Mouse (Mus musculus) kidney, adult 11 months (tissue): ENCODE measurements around the gene Ntn4.

Source experiments
- DNase-seq: peaks from one replicate; pipeline ENCODE4 v3.0.0; 2022

Ntn4 gene

GRCm38 (mm10) chr10:93640521-93640952 lies at the start of gene Ntn4:
Gene Ntn4, plus strand, starts transcription at chr10:93640681.
- DNase-seq = peak; percentile 52

DNA sequence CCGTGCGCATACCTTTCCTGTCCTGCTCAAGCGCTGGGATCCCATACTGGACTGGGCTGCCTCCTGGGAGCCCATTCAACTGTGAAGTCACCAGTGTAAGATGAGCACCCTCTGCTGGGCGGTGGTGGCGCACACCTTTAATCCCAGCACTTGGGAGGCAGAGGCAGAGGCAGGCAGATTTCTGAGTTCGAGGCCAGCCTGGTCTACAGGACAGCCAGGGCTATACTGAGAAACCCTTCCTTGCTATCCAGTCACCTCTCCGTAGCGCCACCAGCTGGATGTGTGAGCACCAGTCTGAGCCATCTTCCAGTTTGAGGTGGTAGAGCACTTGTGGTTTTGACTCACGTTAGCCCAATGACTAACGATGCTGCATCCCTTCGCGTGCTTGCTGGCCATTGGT lies 48.0 kb upstream of the Ntn4 start:
- peak; percentile 30 for DNase-seq

DNA sequence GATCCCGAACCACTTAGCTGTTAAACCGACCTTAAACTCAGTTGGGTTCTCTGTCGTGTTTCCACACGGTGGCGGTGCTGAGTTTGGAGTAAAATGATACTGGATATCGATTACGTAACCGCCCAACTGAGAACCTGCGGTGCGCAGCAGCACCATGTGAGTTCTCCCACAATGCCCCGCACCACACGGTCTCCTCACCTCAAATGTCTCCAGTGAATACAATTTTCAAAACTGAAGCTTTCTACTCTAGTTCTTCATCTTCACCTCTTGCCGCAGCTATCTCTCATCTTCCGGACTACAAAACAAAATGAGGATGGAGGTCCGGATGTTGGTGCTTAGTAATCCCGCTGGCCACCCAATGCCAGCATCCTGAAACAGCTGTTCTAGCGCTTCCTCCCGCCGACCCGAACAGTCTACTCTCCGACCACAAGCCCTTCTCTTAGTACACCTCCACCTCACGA lies 46.4 kb upstream of the Ntn4 start:
- peak; percentile 79 for DNase-seq

DNA sequence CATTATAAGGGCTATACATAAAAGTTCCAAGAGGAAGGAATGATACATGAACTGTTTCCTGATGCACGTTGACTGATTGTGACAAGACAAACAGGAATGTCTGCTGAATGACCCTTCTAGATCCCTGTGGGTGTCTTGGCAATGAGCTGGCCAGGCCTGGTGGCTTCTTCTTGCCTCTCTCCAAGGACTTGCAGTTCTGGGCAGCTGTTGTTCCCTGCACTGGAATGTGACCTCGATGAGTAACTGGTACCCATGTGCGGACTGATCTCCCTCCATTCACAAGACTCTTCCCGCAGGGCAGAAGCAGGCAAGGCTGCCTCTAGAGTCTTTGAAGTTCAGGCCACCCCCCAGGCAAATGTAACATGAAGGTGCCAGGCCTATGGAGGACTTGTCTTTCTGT lies 44.6 kb upstream of the Ntn4 start:
- no peak for DNase-seq

DNA sequence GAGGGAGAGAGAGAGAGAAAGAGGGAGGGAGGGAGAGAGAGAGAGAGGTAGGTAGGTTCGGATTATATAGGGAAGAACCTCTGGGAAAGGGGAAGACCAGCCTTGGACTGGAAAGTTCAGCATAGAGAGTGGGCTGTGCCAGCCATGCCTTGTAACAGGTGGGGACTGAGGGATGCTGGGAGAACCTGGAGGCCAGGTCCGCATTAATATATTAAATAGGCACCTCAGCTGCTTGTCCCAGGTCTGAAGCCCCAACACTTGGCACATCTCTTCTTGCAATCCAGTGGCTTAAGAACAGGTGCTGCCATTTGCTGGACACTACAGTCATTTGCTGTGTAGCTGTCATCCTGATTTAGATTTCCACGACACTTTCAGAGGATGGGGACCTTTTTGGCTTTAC lies 43.8 kb upstream of the Ntn4 start:
- DNase-seq = no peak

GRCm38 (mm10) chr10:93602309-93602708 lies 38.2 kb upstream of the Ntn4 start:
- no peak for DNase-seq

DNA sequence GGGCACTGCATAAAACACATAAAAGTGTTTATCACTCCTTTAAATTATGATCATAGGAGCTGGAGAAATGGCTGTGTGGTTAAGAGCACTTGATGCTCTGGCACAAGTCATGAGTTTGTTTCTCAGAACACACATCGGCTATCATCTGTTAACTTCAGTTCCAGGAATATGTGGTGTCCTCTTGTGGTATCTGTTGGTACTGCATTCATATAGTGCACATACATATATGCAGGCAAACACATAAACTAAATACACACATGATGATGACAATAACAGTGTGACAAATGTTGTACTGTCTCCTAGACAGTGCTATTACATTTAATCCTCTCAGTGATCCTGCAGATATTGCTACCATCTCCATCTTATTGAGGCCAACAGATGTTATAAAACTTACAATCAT lies 37.2 kb upstream of the Ntn4 start:
- no peak for DNase-seq

DNA sequence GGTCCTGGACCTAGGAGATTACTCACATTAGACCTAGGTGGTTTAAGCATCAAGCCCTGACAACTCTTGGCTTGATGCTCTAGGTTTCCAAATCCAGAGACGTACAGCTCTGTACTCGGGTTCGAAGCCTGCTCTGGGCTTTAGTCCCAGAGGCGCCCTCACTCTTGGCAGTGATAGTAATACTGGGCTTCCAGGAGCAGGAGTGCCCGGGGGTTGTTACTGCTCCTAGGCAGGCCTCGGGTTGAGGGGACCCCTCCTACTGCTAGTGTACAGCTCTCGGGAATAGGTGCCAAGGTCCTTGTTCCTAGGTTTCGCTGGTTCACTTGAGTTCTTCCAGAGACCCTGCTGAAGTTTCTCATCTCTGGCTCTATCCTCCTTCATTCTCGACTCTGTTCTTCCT lies 34.2 kb upstream of the Ntn4 start:
- no peak for DNase-seq

GRCm38 (mm10) chr10:93608051-93608450 lies 32.4 kb upstream of the Ntn4 start:
- DNase-seq = no peak

- no peak for DNase-seq
Measured at GRCm38 (mm10) chr10:93609236-93609635, 31.2 kb upstream of the Ntn4 start.

GRCm38 (mm10) chr10:93610896-93611295 lies 29.6 kb upstream of the Ntn4 start:
- no peak for DNase-seq

DNA sequence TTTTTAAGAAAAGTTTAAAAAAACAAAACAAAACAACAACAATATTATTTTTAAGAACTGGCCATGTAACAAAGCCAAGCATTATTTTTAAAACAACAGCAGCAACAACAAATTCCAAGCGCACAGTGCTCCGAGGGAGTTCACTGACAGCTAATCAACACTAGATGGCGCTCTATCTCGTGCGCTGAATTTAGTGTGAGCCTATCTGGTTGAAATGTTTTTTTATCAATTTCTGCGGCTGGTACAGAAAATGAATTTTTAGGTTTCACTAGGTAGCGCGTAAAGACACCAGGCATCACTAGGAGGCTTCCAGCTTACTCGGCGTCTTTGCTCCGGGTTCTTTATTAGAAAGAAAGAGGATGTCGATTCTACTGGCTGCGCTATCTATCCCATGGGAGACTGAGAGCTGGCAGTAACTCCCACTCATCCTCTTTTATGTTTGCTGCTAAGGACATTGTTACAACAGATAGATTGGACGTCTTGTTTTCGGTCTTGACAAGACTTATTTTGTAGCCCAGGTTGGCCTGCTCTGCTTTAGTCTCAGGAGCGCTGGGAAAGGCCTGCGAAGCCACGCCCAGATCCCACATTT lies 29.0 kb upstream of the Ntn4 start:
- DNase-seq = no peak

DNA sequence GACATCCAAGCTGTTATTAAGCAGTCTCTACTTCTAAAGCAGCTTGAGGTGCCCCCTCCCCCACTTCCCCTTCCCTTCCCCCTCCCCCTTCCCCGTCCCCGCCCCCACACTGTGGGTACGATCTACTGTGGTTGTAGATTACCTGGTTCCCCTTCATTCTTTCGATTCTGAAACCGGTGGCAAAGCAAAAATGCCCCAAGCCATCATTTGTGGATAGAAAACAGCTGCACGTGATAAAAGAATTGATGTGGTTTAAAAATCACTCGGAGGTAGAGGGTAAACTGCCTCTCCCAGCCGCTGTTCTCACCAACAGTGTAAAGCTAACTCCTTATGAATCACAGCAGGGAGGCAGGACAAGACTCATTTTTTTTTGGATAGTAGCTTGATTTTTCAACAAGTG lies 25.6 kb upstream of the Ntn4 start:
- DNase-seq = no peak

- no peak for DNase-seq
Measured at GRCm38 (mm10) chr10:93620438-93621179, 19.9 kb upstream of the Ntn4 start.

- DNase-seq = peak; percentile 90
Measured at GRCm38 (mm10) chr10:93623725-93624124, 16.8 kb upstream of the Ntn4 start.

DNA sequence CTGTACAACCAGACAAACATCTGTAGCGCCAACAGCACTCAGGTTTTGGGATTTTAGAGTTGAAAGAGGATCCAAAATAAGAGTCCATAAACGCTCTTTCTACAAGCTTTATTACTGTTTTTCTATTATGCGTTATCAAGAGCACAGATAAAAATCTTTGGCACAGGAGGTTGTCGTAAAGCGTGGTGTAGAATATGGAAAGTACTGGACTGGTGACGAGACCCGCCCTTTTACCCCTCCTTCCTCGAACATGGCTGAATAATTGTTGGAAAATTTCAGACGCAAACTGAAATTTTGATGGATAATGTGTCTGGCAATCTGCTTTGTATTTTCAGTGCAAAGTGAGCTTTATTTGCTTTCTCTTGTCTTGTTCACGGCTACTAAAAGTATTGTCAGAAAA lies 16.3 kb upstream of the Ntn4 start:
- DNase-seq = no peak

GRCm38 (mm10) chr10:93630310-93630709 lies 10.2 kb upstream of the Ntn4 start:
- DNase-seq = no peak

DNA sequence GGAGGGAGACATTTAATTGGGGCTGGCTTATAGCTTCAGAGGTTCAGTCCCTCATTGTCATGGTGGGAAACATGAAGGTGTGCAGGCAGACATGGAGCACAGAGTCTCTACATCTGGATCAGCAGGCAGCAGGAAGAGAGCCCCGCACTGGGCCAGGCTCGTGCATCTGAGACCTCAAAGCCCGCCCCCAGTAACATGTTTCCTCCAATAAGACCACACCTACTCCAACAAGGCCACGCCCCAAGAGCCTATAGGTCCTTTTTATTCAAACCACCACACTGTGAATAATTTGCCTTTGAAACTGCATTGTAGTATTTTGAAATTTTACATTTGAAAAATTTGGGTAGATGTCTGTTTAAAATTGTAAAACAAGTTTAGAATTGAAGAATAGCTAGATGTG lies 8.4 kb upstream of the Ntn4 start:
- no peak for DNase-seq

- no peak for DNase-seq
Measured at GRCm38 (mm10) chr10:93633563-93633962, 6.9 kb upstream of the Ntn4 start.

DNA sequence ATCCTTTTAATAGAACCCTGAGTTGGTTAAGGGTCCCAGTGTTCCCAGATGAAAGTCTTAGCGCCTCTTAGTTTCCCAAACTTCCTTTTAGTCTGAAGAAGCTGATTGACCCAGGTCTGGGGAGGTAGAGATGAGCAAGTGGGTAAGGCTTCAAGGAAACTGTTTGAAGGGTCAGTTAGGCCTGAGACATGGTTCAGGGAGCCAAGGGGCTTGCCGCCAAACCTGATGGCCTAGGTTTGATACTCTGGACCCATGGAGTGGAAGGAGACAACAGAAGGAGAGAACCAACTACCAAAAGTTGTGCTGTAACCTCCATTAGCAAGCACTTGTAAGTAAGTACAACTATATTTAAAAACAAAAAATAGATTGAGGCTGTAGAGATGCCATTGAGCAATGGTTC lies 6.5 kb upstream of the Ntn4 start:
- no peak for DNase-seq

GRCm38 (mm10) chr10:93635941-93636340 lies 4.5 kb upstream of the Ntn4 start:
- DNase-seq = no peak

DNA sequence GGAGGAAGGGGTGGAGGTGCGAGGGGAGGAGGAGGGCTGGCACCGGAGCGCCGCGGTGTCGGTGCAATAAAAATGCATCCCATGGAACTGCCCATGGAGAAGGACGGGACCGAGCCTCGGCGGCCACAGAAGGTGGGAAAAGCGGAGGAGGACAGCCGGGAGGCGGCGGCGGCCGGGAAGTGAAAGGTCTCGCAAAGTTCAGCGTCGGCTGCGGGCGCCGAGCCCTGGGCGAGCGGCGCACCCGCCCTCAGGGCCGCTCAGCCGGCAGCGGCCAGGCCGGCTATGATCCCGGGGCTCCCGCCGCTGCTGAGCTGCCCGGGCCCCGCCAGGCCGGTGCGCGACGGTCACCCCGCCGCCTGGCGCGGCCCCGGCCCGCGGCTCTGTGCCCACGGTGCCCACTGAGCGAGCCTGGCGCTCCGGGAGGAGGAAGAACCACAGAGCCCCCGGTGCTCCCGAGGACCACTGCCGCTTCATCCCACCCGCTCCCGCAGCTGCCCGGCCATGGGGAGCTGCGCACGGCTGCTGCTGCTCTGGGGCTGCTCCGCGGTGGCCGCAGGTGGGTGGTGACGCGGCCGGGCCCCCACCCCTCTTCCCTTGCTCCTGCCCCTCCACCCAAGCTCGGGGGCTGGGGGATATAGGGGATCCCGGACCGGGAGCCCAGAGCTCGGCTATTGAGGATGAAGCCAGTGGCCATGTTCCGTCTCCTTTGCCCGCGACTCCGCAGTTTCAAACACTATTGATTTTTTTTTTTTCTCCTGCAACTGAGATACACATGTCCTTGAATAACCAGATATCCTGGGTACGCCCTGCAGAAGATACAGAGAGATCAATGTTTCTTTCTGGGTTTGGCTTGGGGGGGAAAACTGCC lies 706 bp downstream of the Ntn4 start:
- peak; percentile 28 for DNase-seq

DNA sequence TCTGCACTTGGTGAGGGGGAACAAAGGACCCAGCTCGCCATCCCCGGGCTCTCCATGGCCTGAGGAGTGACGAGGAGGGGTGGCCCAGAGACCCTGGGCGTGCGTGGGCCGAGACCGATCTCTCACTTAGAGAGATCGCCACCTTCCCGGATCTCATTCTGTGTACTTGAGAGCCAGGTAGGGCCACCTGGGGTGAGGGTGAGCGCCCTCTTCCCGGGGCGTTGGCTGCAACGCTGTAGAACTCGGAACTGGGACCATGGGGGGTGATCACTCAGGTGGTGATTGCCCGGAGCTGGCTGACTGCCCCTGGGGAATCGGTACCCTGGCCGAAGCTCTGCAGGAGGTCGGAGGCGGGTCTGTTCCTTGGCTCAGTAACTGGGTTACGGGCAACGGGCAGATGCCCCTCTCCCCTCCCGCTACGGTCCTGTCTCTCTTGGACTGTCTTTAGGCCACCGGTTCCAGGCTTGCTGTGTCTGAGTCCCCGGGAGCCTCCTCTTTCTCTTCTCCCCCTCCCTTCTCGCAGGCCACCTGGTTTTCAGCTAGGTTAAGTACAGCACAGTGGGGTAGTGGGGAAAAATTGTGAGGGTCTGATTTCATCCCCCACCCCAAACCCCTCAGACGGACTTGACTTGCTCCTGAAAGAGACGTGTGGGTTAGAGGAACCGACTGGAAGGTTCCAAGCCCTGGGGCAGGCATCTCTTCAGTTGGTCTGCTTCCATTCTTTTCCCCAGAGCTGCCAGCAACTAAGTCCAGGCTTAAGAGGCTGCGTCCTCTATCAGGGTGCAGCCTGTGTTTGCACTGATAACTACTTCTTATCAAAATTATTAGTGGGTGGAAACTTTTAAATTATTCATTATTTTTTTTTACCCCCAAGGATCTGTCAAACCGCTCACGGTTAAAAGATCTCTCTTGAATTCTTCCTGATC lies 1.6 kb downstream of the Ntn4 start:
- peak; percentile 87 for DNase-seq
